Mouse (Mus musculus) B cell, adult 67 days (primary cell): ENCODE results near the gene BC147527. TPM values are rescaled to one million over a fixed set of nuclear protein-coding genes. Genes with fewer than 3 reads are reported as not detected.

Experiments used
- total RNA-seq, 2 experiments: library from RNA; stranded (reverse); gene quantifications; 4 replicates each; pipeline ENCODE4 v1.2.4; 2023

Gene BC147527
- total RNA-seq = 1 to 10 TPM; 4.9 to 6.3 TPM

DNA sequence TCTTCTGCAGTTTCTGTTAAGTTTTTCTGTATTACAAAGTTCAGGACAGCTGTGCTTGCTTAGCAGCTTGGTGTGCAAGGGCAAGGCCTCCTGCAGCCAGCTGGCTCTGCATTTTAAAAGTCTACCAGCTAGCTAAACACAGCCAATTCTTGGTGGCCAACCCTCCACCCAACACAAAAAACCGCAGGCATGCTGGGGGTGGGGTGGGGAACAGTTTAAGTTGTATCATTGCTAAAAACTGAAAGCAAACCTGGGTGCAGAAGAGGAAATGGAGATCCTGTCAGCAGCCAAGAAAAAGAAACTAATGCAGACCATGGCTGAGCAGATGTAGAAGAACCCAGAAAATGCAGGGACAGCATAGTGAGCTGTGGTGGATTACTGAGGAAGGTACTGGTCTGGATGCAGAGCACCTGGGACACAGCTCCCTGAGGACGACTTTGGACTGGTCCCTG is at the start of gene BC147527:
BC147527 (plus strand) TSS at position 402 of the 452 bp plus-strand sequence.

GRCm38 (mm10) chr13:120262870-120263269 is 37.3 kb upstream of the BC147527 start, which contains the start of gene AF067061:
TSS of gene AF067061 (plus strand) at chr13:120263114.

GRCm38 (mm10) chr13:120316578-120316977 is 16.4 kb downstream of the BC147527 start, which contains the start of gene Tcstv3:
TSS of gene Tcstv3 (plus strand) at chr13:120316878.

Other genes starting within 250 kb of the BC147527 start
- under 1 TPM in 1 of 2 experiments, not detected in 1; 0.26 TPM for gene Gm21188, start 248.2 kb upstream of the BC147527 start, total RNA-seq
- not detected for gene Gm20767, start 160.1 kb upstream of the BC147527 start, total RNA-seq
- gene Gm21818, start 128.0 kb upstream of the BC147527 start, total RNA-seq = not detected
- not detected for gene Gm21762, start 84.4 kb upstream of the BC147527 start, total RNA-seq
- gene Gm21731, start 61.3 kb upstream of the BC147527 start, total RNA-seq = not detected
- gene AF067061, start 37.3 kb upstream of the BC147527 start, total RNA-seq = 1 to 10 TPM; 1.1 to 1.3 TPM
- not detected for gene Tcstv3, start 16.5 kb downstream of the BC147527 start, total RNA-seq